Mouse (Mus musculus): Measurements from ENCODE around the gene Stard13.

GRCm38 (mm10) chr5:151053190-151053589, 180.4 kb downstream of the Stard13 start:
- TF ChIP-seq EP300 (IDR thresholded peaks at IDR 0.05): peak; percentile 7; the same call in 1 of the 2 replicates
- peak; percentile 53 for TF ChIP-seq CTCF (IDR thresholded peaks at IDR 0.05)
